Mouse (Mus musculus) CH12.LX (cell line): ENCODE data around the gene Mars2. TPM values are rescaled to one million over a fixed set of nuclear protein-coding genes. Genes with fewer than 3 reads are reported as not detected.

Experiments
- DNase-seq: peaks from one replicate; pipeline ENCODE4 v3.0.0-alpha.2; 2013; ENCODE audit errors: extremely low read depth
- H3K27ac ChIP-seq: 2 replicates; pipeline ENCODE4 v1.5.1; 2012; ENCODE audit warnings: low read depth, mild to moderate bottlenecking, control low read depth, moderate library complexity; ENCODE audit not compliant: insufficient read depth
- H3K27me3 ChIP-seq: replicated peaks from 2 replicates; pipeline ENCODE3; 2012; ENCODE audit warnings: inconsistent platforms
- H3K36me3 ChIP-seq, 2 experiments: replicated peaks in 1 of 2; 2 replicates each; pipeline versions ENCODE3 to v1.6.1; 2012; ENCODE audit warnings: inconsistent platforms in 1 of 2, low read length in 1 of 2, mild to moderate bottlenecking in 1 of 2, mixed read lengths in 1 of 2, moderate library complexity in 1 of 2; ENCODE audit not compliant: control insufficient read depth in 1 of 2, insufficient read depth in 1 of 2
- H3K4me1 ChIP-seq, 2 experiments: 2 replicates each; pipeline ENCODE4 v1.6.1; 2012; ENCODE audit warnings: inconsistent platforms in 1 of 2, moderate library complexity in 1 of 2; ENCODE audit not compliant: insufficient read depth in 2 of 2, control insufficient read depth in 1 of 2
- H3K4me2 ChIP-seq: 2 replicates; pipeline ENCODE4 v1.6.1; 2012; ENCODE audit warnings: low read depth, mild to moderate bottlenecking, control low read depth; ENCODE audit not compliant: poor library complexity, insufficient read depth, severe bottlenecking
- H3K4me3 ChIP-seq, 3 experiments: fragments of 150-350 bp in 1 of 3; sonication (generic) in 1 of 3; replicated peaks in 1 of 3; 2 replicates each; pipeline versions ENCODE3 to v1.5.1; 2011 to 2012; ENCODE audit warnings: low read depth in 2 of 3, low read length in 2 of 3, mild to moderate bottlenecking in 2 of 3, moderate library complexity in 2 of 3, control low read depth in 1 of 3, improper control_type of control experiment in 1 of 3, inconsistent platforms in 1 of 3, mixed read lengths in 1 of 3; ENCODE audit not compliant: poor library complexity in 1 of 3
- H3K79me2 ChIP-seq: replicated peaks from 2 replicates; pipeline ENCODE4 v1.6.1; 2012; ENCODE audit warnings: mild to moderate bottlenecking, moderate library complexity; ENCODE audit not compliant: control insufficient read depth, poor library complexity, insufficient read depth, severe bottlenecking; ENCODE audit errors: extremely low read depth
- H3K9ac ChIP-seq: 2 replicates; pipeline ENCODE4 v1.6.1; 2012; ENCODE audit warnings: low read depth, mild to moderate bottlenecking, control low read depth, moderate library complexity; ENCODE audit not compliant: insufficient read depth
- H3K9me3 ChIP-seq: replicated peaks from 2 replicates; pipeline ENCODE3; 2012; ENCODE audit warnings: low read length, inconsistent platforms, mixed read lengths
- BHLHE40 ChIP-seq: IDR thresholded peaks from 2 replicates; pipeline ENCODE4 v1.6.1; 2011; ENCODE audit warnings: mild to moderate bottlenecking, low read depth, low read length, improper control_type of control experiment
- CHD1 ChIP-seq: IDR thresholded peaks from 2 replicates; pipeline ENCODE4 v1.6.1; 2012; ENCODE audit warnings: low read depth, low read length, improper control_type of control experiment, inconsistent platforms
- CTCF ChIP-seq, 2 experiments: IDR thresholded peaks in 1 of 2; conservative IDR thresholded peaks in 1 of 2; 2 replicates each; pipeline ENCODE4 v1.5.1; 2011 to 2012; ENCODE audit warnings: low read depth in 2 of 2, low read length in 2 of 2, improper control_type of control experiment in 1 of 2, inconsistent platforms in 1 of 2, mild to moderate bottlenecking in 1 of 2, moderate library complexity in 1 of 2
- E2F4 ChIP-seq: IDR thresholded peaks from 2 replicates; pipeline ENCODE4 v1.6.1; 2011; ENCODE audit warnings: low read depth, low read length, improper control_type of control experiment; ENCODE audit not compliant: insufficient replicate concordance
- ELF1 ChIP-seq: IDR thresholded peaks from 2 replicates; pipeline ENCODE4 v1.6.1; 2014; ENCODE audit warnings: low read depth, mild to moderate bottlenecking, inconsistent platforms, low read length, improper control_type of control experiment
- ETS1 ChIP-seq: conservative IDR thresholded peaks from 2 replicates; pipeline ENCODE4 v1.6.1; 2012; ENCODE audit warnings: low read depth, mild to moderate bottlenecking, inconsistent platforms, low read length, improper control_type of control experiment, moderate library complexity
- HCFC1 ChIP-seq: IDR thresholded peaks from 2 replicates; pipeline ENCODE4 v1.6.1; 2012; ENCODE audit warnings: low read depth, mild to moderate bottlenecking, inconsistent platforms, low read length, improper control_type of control experiment
- IRF4 ChIP-seq: IDR thresholded peaks from 2 replicates; pipeline ENCODE4 v1.6.1; 2014; ENCODE audit warnings: low read depth, mild to moderate bottlenecking, inconsistent platforms, low read length, improper control_type of control experiment
- MAFK ChIP-seq: IDR thresholded peaks from 2 replicates; pipeline ENCODE4 v1.6.1; 2011; ENCODE audit warnings: low read length, improper control_type of control experiment; ENCODE audit not compliant: insufficient replicate concordance
- MAX ChIP-seq: IDR thresholded peaks from 2 replicates; pipeline ENCODE4 v1.6.1; 2011; ENCODE audit warnings: low read length, improper control_type of control experiment
- MAZ ChIP-seq: IDR thresholded peaks from 2 replicates; pipeline ENCODE4 v1.6.1; 2012; ENCODE audit warnings: low read depth, mild to moderate bottlenecking, inconsistent platforms, low read length, improper control_type of control experiment, moderate library complexity
- MEF2A ChIP-seq: IDR thresholded peaks from 2 replicates; pipeline ENCODE4 v1.6.1; 2014; ENCODE audit warnings: low read depth, mild to moderate bottlenecking, inconsistent platforms, low read length, improper control_type of control experiment, borderline replicate concordance
- NELFE ChIP-seq: IDR thresholded peaks from 2 replicates; pipeline ENCODE4 v1.6.1; 2011; ENCODE audit warnings: low read depth, low read length, improper control_type of control experiment
- NRF1 ChIP-seq: IDR thresholded peaks from 2 replicates; pipeline ENCODE4 v1.6.1; 2014; ENCODE audit warnings: low read depth, mild to moderate bottlenecking, inconsistent platforms, low read length, improper control_type of control experiment, moderate library complexity
- POLR2A ChIP-seq: IDR thresholded peaks from 2 replicates; pipeline ENCODE4 v1.6.1; 2011; ENCODE audit warnings: low read depth, mild to moderate bottlenecking, improper control_type of control experiment, low read length
- POLR2AphosphoS2 ChIP-seq: IDR thresholded peaks from 2 replicates; pipeline ENCODE4 v1.6.1; 2011; ENCODE audit warnings: low read depth, low read length, improper control_type of control experiment
- SIN3A ChIP-seq: IDR thresholded peaks from 2 replicates; pipeline ENCODE4 v1.6.1; 2012; ENCODE audit warnings: low read length, improper control_type of control experiment, inconsistent platforms
- TBP ChIP-seq: conservative IDR thresholded peaks from 2 replicates; pipeline ENCODE4 v1.6.1; 2011; ENCODE audit warnings: low read depth, low read length, improper control_type of control experiment
- TCF12 ChIP-seq: IDR thresholded peaks from 2 replicates; pipeline ENCODE4 v1.6.1; 2014; ENCODE audit warnings: low read depth, mild to moderate bottlenecking, inconsistent platforms, low read length, improper control_type of control experiment
- USF1 ChIP-seq: IDR thresholded peaks from 2 replicates; pipeline ENCODE4 v1.6.1; 2014; ENCODE audit warnings: low read depth, mild to moderate bottlenecking, inconsistent platforms, low read length, improper control_type of control experiment
- USF2 ChIP-seq: conservative IDR thresholded peaks from 2 replicates; pipeline ENCODE4 v1.6.1; 2011; ENCODE audit warnings: low read depth, low read length, improper control_type of control experiment
- ZKSCAN1 ChIP-seq: IDR thresholded peaks from 2 replicates; pipeline ENCODE4 v1.6.1; 2012; ENCODE audit warnings: low read depth, inconsistent platforms, low read length, improper control_type of control experiment, borderline replicate concordance
- dilution Hi-C: fragments of 300-500 bp; cut with MboI; formaldehyde crosslinking; loops from 2 replicates; pipeline ENCODE4 v1.14.3; 2020; ENCODE audit warnings: low sequenced_read_pairs; ENCODE audit not compliant: extremely low pct_unique_long_range_greater_than_20kb, extremely low pct_ligation_motif_present
- in situ Hi-C: fragments of 300-500 bp; cut with MboI; formaldehyde crosslinking; loops from 3 replicates; pipeline ENCODE4 v1.14.3; 2019; ENCODE audit warnings: low sequenced_read_pairs, low pct_ligation_motif_present, low pct_unique_long_range_greater_than_20kb, mixed read lengths
- polyA plus RNA-seq: library from polyadenylated mRNA; unstranded; fragments of >175 nt; gene quantifications from 2 replicates; pipeline ENCODE4 v1.2.1, GENCODE M21; 2012; ENCODE audit warnings: low read depth; ENCODE audit not compliant: insufficient read length
- total RNA-seq, 2 experiments: library from RNA; depleted of rRNA; stranded (reverse); fragments of 300-350 nt in 1 of 2; fragments of >200 nt in 1 of 2; gene quantifications; 2 replicates each; pipeline ENCODE4 v1.2.3; 2012 to 2014

Gene Mars2
- total and polyA plus RNA-seq, 3 experiments = 3.7 to 5.6 (median 4.5) TPM

DNA sequence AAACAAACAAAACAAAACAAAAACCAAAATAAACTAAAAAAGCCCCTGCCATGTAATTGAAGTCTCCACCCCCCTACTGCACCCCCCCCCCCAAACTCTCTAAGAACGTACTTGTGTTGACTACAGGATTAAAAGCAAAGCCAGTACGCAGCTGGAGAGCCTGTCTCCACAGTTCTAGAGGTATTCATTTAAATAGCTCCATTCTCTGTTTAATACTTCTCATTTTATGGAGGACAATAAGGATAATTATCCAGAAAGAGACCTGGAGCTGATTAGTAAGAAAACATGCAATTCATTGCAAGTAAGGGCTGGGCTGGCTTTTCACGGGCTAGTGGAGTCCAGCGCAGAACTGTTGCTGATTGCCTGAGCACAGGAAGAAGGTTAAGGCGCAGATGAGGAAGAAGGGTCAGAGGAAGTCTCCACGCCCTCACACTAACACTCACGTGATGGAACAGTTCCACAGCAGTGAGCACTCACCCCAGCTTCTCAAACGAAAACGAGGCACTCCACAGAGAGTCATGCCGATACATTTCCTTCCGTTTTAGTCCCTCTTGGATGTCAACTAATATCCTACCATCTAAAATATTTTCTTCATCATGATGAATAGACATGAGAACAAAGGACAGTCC lies 21.7 kb upstream of the Mars2 start:
- TF ChIP-seq NRF1 (peak; percentile 73), MAZ (no peak), NELFE (0 out of 2 replicates have a peak, but pooled peaks have one; percentile 49), MAFK (no peak), CHD1 (no peak), ELF1 (peak; percentile 86), BHLHE40 (peak; percentile 97), ETS1 (0 out of 2 replicates have a peak, but pooled peaks have one; percentile 40), MAX (peak; percentile 95), TBP (0 out of 2 replicates have a peak, but pooled peaks have one; percentile 61), POLR2A (peak; percentile 70), ZKSCAN1 (no peak), TCF12 (peak; percentile 62; the same call in 1 of the 2 replicates), E2F4 (no peak), SIN3A (0 out of 2 replicates have a peak, but pooled peaks have one; percentile 50), CTCF (conservative IDR thresholded peaks at IDR 0.05 in 1 of 2, IDR thresholded peaks at IDR 0.05 in 1 of 2; ENCODE audit: low read depth in 2 of 2, low read length in 2 of 2) (no peak), USF1 (peak; percentile 77), POLR2AphosphoS2 (no peak), USF2 (peak; percentile 71), HCFC1 (peak; percentile 63)
- Histone ChIP-seq H3K27me3 (no peaks in the 10 kb centered on the region), H3K9ac (no peak overlapping the region), H3K36me3 (no peaks in the 10 kb centered on the region), H3K4me1 (peaks cover 2 to 9% of the 10 kb centered on the region in 2 experiments; a peak in 3 of 4 replicates), H3K27ac (no peak overlapping the region), H3K79me2 (no peaks in the 10 kb centered on the region), H3K4me3 (peak overlapping the region in 2 of 3 experiments; percentile 36 to 37), H3K4me2 (peak overlapping the region; percentile 67), H3K9me3 (no peaks in the 10 kb centered on the region)
- in situ Hi-C loops = no loop called here
- DNase-seq = peak; percentile 72
- dilution Hi-C loops = no loop called here

DNA sequence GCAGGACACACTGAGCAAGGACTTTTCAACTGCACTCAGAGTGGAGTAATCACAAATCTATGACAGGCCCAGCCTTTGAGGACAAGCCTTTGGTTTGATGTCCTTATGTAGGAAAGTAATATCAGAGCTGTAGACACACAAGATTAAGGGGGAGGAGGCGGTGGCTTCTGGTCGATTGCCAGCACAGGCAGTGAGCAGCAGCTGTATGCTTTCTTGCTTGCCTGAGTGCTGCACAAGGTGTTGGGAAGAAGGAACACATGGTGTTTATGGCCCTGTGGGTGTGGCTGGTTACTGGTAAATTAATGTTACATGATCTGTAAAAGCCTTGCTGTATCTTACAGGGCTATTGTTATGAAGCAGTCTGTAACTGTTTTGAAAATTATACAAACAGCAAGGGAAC lies 19.8 kb upstream of the Mars2 start:
- dilution Hi-C loops (no loop called here), in situ Hi-C loops (no loop called here)
- H3K4me3 ChIP-seq = no peak overlapping the region
- DNase-seq = no peak
- H3K9ac ChIP-seq = no peak overlapping the region
- H3K79me2 ChIP-seq = no peaks in the 10 kb centered on the region
- H3K27me3 ChIP-seq = no peaks in the 10 kb centered on the region
- H3K36me3 ChIP-seq = no peaks in the 10 kb centered on the region
- TF ChIP-seq MEF2A (no peak), IRF4 (no peak), MAX (no peak), E2F4 (no peak)
- no peak overlapping the region for H3K4me2 ChIP-seq
- H3K9me3 ChIP-seq = no peaks in the 10 kb centered on the region
- no peak overlapping the region for H3K27ac ChIP-seq
- H3K4me1 ChIP-seq = peaks cover 2 to 9% of the 10 kb centered on the region in 2 experiments; a peak in 3 of 4 replicates
